Mouse (Mus musculus): ENCODE measurements at regions not wholly inside any gene's neighbourhood (a gene's known extent, or its start where the extent isn't known, plus 50 kb on each side); places are given as distances from the start of the nearest gene placed in this dataset.

GRCm38 (mm10) chr2:50841881-50842280 is 307.0 kb downstream of the Rnd3 start:
- H3K36me3 ChIP-seq (ENCODE audit: control insufficient read depth, insufficient read depth, low read length) = no peaks in the 10 kb centered on the region
- 79% methylated on average over 2 of the region's 2 CpGs for WGBS
- no peak overlapping the region for H3K4me3 ChIP-seq (ENCODE audit: low read length)
- no peak overlapping the region for H3K4me2 ChIP-seq (ENCODE audit: low read depth, low read length)
- no peak for ATAC-seq
- no peaks in the 10 kb centered on the region for H3K27me3 ChIP-seq (replicated peaks; ENCODE audit: control insufficient read depth, insufficient read depth, low read length)
- no peaks in the 10 kb centered on the region for H3K9me3 ChIP-seq (ENCODE audit: control insufficient read depth, low read length)
- no peak overlapping the region for H3K9ac ChIP-seq (ENCODE audit: low read depth, low read length)
- no peaks in the 10 kb centered on the region for H3K4me1 ChIP-seq (ENCODE audit: control insufficient read depth, insufficient read depth, low read length)
- H3K27ac ChIP-seq (ENCODE audit: low read length) = no peak overlapping the region

GRCm38 (mm10) chr2:50835511-50836320 is 313.2 kb downstream of the Rnd3 start:
- H3K9me3 ChIP-seq (ENCODE audit: control insufficient read depth, low read length) = no peaks in the 10 kb centered on the region
- H3K27ac ChIP-seq (ENCODE audit: low read length) = no peak overlapping the region
- no peaks in the 10 kb centered on the region for H3K36me3 ChIP-seq (ENCODE audit: control insufficient read depth, insufficient read depth, low read length)
- H3K9ac ChIP-seq (ENCODE audit: low read depth, low read length) = no peak overlapping the region
- H3K27me3 ChIP-seq (replicated peaks; ENCODE audit: control insufficient read depth, insufficient read depth, low read length) = no peaks in the 10 kb centered on the region
- WGBS = 48% methylated on average over 6 of the region's 6 CpGs
- H3K4me2 ChIP-seq (ENCODE audit: low read depth, low read length) = no peak overlapping the region
- ATAC-seq = no peak
- H3K4me3 ChIP-seq (ENCODE audit: low read length) = no peak overlapping the region
- H3K4me1 ChIP-seq (ENCODE audit: control insufficient read depth, insufficient read depth, low read length) = 0 out of 2 replicates have a peak, but pooled peaks cover 3% of the 10 kb centered on the region

DNA sequence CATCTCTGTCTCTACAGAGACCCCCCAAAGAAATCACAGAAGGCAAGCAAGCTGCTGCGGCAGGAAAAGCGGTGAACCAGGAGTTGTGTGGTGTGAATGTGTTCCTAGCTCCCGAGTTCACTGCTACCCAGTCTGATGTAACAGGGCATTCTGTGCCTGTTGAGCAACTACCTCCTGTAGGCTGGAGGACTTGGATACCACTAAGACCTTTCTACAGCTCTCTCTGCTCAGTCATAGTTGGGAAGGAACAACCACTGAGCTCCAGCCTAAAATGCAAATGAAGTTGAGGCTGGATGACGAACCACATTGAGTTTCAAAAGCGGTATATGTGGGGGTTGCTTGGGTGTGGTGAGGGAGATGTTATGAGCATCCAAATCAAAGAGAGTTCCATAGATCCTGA is 315.1 kb downstream of the Rnd3 start:
- Histone ChIP-seq H3K4me3 (ENCODE audit: low read length) (no peak overlapping the region), H3K27ac (ENCODE audit: low read length) (no peak overlapping the region), H3K36me3 (ENCODE audit: control insufficient read depth, insufficient read depth, low read length) (no peaks in the 10 kb centered on the region), H3K4me1 (ENCODE audit: control insufficient read depth, insufficient read depth, low read length) (0 out of 2 replicates have a peak, but pooled peaks cover 3% of the 10 kb centered on the region), H3K27me3 (replicated peaks; ENCODE audit: control insufficient read depth, insufficient read depth, low read length) (no peaks in the 10 kb centered on the region), H3K4me2 (ENCODE audit: low read depth, low read length) (no peak overlapping the region), H3K9me3 (ENCODE audit: control insufficient read depth, low read length) (no peaks in the 10 kb centered on the region), H3K9ac (ENCODE audit: low read depth, low read length) (no peak overlapping the region)
- ATAC-seq = no peak
- WGBS = 87% methylated on average over 5 of the region's 5 CpGs

GRCm38 (mm10) chr2:50832471-50832870 is 316.4 kb downstream of the Rnd3 start:
- no peak overlapping the region for H3K27ac ChIP-seq (ENCODE audit: low read length)
- no peak overlapping the region for H3K9ac ChIP-seq (ENCODE audit: low read depth, low read length)
- no peaks in the 10 kb centered on the region for H3K27me3 ChIP-seq (replicated peaks; ENCODE audit: control insufficient read depth, insufficient read depth, low read length)
- no peak for ATAC-seq
- H3K36me3 ChIP-seq (ENCODE audit: control insufficient read depth, insufficient read depth, low read length) = no peaks in the 10 kb centered on the region
- 66% methylated on average over 4 of the region's 4 CpGs for WGBS
- no peaks in the 10 kb centered on the region for H3K9me3 ChIP-seq (ENCODE audit: control insufficient read depth, low read length)
- 0 out of 2 replicates have a peak, but pooled peaks cover 3% of the 10 kb centered on the region for H3K4me1 ChIP-seq (ENCODE audit: control insufficient read depth, insufficient read depth, low read length)
- no peak overlapping the region for H3K4me3 ChIP-seq (ENCODE audit: low read length)
- no peak overlapping the region for H3K4me2 ChIP-seq (ENCODE audit: low read depth, low read length)

- H3K4me2 ChIP-seq (ENCODE audit: low read depth, low read length) = no peak overlapping the region
- 0 out of 2 replicates have a peak, but pooled peaks cover 3% of the 10 kb centered on the region for H3K4me1 ChIP-seq (ENCODE audit: control insufficient read depth, insufficient read depth, low read length)
- no peaks in the 10 kb centered on the region for H3K36me3 ChIP-seq (ENCODE audit: control insufficient read depth, insufficient read depth, low read length)
- H3K9me3 ChIP-seq (ENCODE audit: control insufficient read depth, low read length) = no peaks in the 10 kb centered on the region
- WGBS = 67% methylated on average over 5 of the region's 5 CpGs
- ATAC-seq = no peak
- no peaks in the 10 kb centered on the region for H3K27me3 ChIP-seq (replicated peaks; ENCODE audit: control insufficient read depth, insufficient read depth, low read length)
- no peak overlapping the region for H3K27ac ChIP-seq (ENCODE audit: low read length)
- no peak overlapping the region for H3K9ac ChIP-seq (ENCODE audit: low read depth, low read length)
- no peak overlapping the region for H3K4me3 ChIP-seq (ENCODE audit: low read length)
Measured at GRCm38 (mm10) chr2:50830056-50830720, 318.7 kb downstream of the Rnd3 start.

DNA sequence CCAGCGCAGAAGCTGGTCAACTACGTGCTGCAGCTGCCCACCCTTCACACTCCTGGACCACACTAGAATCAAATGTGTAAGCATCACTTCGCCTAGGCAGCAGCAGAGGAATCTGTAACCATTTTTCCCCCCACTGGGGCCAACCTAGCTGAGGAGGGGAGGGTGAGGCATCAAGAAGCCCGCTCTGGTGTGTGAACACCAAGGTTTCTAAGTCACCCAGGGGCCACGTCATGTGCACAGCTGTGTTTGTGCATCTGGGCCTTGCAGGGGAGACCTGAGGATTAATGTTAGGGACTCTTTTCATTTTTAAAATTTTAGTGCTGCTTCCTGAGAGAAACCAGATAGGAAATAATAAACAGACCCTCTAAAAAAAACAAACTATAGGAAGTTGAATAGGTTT is 321.8 kb downstream of the Rnd3 start:
- no peaks in the 10 kb centered on the region for H3K36me3 ChIP-seq (ENCODE audit: control insufficient read depth, insufficient read depth, low read length)
- H3K9me3 ChIP-seq (ENCODE audit: control insufficient read depth, low read length) = no peaks in the 10 kb centered on the region
- H3K27me3 ChIP-seq (replicated peaks; ENCODE audit: control insufficient read depth, insufficient read depth, low read length) = no peaks in the 10 kb centered on the region
- 41% methylated on average over 5 of the region's 5 CpGs for WGBS
- H3K4me1 ChIP-seq (ENCODE audit: control insufficient read depth, insufficient read depth, low read length) = peaks cover 4% of the 10 kb centered on the region; the same call in 1 of the 2 replicates
- H3K4me2 ChIP-seq (ENCODE audit: low read depth, low read length) = no peak overlapping the region
- no peak for ATAC-seq
- H3K4me3 ChIP-seq (ENCODE audit: low read length) = no peak overlapping the region
- H3K9ac ChIP-seq (ENCODE audit: low read depth, low read length) = no peak overlapping the region
- peak overlapping the region; percentile 3 for H3K27ac ChIP-seq (ENCODE audit: low read length)

DNA sequence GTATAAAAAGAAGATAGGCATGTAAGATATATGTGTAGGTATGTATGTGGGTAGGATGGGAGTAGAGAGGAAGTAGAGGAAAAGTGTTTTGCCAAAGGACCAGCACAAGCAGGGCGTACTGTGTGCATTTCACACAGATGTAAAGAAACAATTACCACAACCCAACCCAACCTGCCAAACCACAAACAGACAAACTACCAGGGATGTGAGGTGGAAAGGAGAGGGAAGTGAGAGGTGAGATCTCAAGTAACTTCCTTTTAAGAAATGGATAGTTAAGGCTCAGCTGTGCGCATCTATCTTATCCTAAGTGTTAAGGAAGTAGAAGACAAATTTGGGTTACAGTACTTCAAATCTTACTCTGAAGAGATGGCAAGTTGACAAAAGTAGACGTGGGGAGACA is 322.4 kb downstream of the Rnd3 start:
- Histone ChIP-seq H3K4me3 (ENCODE audit: low read length) (no peak overlapping the region), H3K4me1 (ENCODE audit: control insufficient read depth, insufficient read depth, low read length) (peaks cover 4% of the 10 kb centered on the region; the same call in 1 of the 2 replicates), H3K9me3 (ENCODE audit: control insufficient read depth, low read length) (no peaks in the 10 kb centered on the region), H3K9ac (ENCODE audit: low read depth, low read length) (no peak overlapping the region), H3K27ac (ENCODE audit: low read length) (peak overlapping the region; percentile 3; the same call in 1 of the 2 replicates), H3K4me2 (ENCODE audit: low read depth, low read length) (no peak overlapping the region), H3K36me3 (ENCODE audit: control insufficient read depth, insufficient read depth, low read length) (no peaks in the 10 kb centered on the region), H3K27me3 (replicated peaks; ENCODE audit: control insufficient read depth, insufficient read depth, low read length) (no peaks in the 10 kb centered on the region)
- 70% methylated on average over 3 of the region's 3 CpGs for WGBS
- no peak for ATAC-seq

- Histone ChIP-seq H3K4me2 (ENCODE audit: low read depth, low read length) (no peak overlapping the region), H3K9ac (ENCODE audit: low read depth, low read length) (no peak overlapping the region), H3K4me1 (ENCODE audit: control insufficient read depth, insufficient read depth, low read length) (peaks cover 4% of the 10 kb centered on the region; the same call in 1 of the 2 replicates), H3K27ac (ENCODE audit: low read length) (0 out of 2 replicates have a peak overlapping the region, but pooled peaks have one; percentile 24), H3K27me3 (replicated peaks; ENCODE audit: control insufficient read depth, insufficient read depth, low read length) (no peaks in the 10 kb centered on the region), H3K9me3 (ENCODE audit: control insufficient read depth, low read length) (no peaks in the 10 kb centered on the region), H3K4me3 (ENCODE audit: low read length) (no peak overlapping the region), H3K36me3 (ENCODE audit: control insufficient read depth, insufficient read depth, low read length) (no peaks in the 10 kb centered on the region)
- 90% methylated on average over 5 of the region's 5 CpGs for WGBS
- no peak for ATAC-seq
Measured at GRCm38 (mm10) chr2:50825626-50826025, 323.3 kb downstream of the Rnd3 start.

DNA sequence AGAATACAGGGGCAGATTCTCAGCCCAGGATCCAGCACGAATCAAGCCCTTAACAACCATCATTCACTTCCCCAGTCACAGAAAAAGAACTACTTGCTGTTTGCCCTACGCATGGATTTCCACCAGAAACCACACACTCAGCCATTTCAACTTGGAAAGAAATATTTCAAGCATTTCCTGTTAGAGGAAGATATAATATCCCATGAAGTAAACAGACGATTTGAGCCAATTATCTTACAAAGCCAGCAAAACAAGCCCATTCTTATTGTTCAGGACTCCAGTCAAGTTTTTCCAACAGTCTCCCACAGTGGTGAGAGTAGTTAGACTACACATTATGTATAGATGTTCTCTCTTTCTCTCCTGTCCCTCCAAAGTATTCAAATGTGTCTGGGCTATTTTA is 324.1 kb downstream of the Rnd3 start:
- H3K4me2 ChIP-seq (ENCODE audit: low read depth, low read length) = no peak overlapping the region
- ATAC-seq = no peak
- H3K4me3 ChIP-seq (ENCODE audit: low read length) = no peak overlapping the region
- WGBS = 40% methylated on average over 3 of the region's 3 CpGs
- H3K36me3 ChIP-seq (ENCODE audit: control insufficient read depth, insufficient read depth, low read length) = no peaks in the 10 kb centered on the region
- H3K9me3 ChIP-seq (ENCODE audit: control insufficient read depth, low read length) = no peaks in the 10 kb centered on the region
- no peak overlapping the region for H3K9ac ChIP-seq (ENCODE audit: low read depth, low read length)
- no peaks in the 10 kb centered on the region for H3K27me3 ChIP-seq (replicated peaks; ENCODE audit: control insufficient read depth, insufficient read depth, low read length)
- peak overlapping the region; percentile 45; the same call in 1 of the 2 replicates for H3K27ac ChIP-seq (ENCODE audit: low read length)
- peaks cover 4% of the 10 kb centered on the region; the same call in 1 of the 2 replicates for H3K4me1 ChIP-seq (ENCODE audit: control insufficient read depth, insufficient read depth, low read length)
